Mouse (Mus musculus) layer of hippocampus, adult 6 months (tissue): ENCODE results near the gene Fyb. TPM values are rescaled to one million over a fixed set of nuclear protein-coding genes. Genes with fewer than 3 reads are reported as not detected.

Experiments
- long read RNA-seq, 2 experiments: library from polyadenylated mRNA; unstranded; transcript quantifications; one replicate each; pipeline ENCODE4 v2.0.0; 2019 to 2020
- polyA plus RNA-seq: library from polyadenylated mRNA; unstranded; fragments of <200 nt; fragmentation: Nextera tagmentation; gene quantifications from 2 replicates; pipeline ENCODE4 v1.2.3, GENCODE M21; 2021

Fyb gene
- 5.2 and 5.3 TPM in 2 replicates for polyA plus RNA-seq
- long read RNA-seq, experiment 1, transcript Fyb-210 (2 exons, 480 nt), result major isoform, 5 of 7 reads
- long read RNA-seq, experiment 1, partial matches to known transcripts, result 0 of 7 reads
- long read RNA-seq, experiment 1, other reads (novel, unspliced or antisense), result 0 of 7 reads
- long read RNA-seq, experiment 2, result 0 reads

GRCm38 (mm10) chr15:6522653-6523167 lies at the start of gene Fyb:
TSS of gene Fyb (plus strand) at chr15:6522853.

GRCm38 (mm10) chr15:6707936-6708525 lies 185.4 kb downstream of the Fyb start, which contains the start of gene Rictor:
TSS of gene Rictor (plus strand) at chr15:6708379.

Other genes with a start within 250 kb of the Fyb start
- gene Dab2, start 223.1 kb upstream of the Fyb start, polyA plus RNA-seq, result 2.9 and 3.9 TPM in 2 replicates
- gene C9, start 77.5 kb upstream of the Fyb start, polyA plus RNA-seq, result not detected in 2 replicates
- gene Rictor, start 185.5 kb downstream of the Fyb start, polyA plus RNA-seq, result 6.3 and 9.0 TPM in 2 replicates